Mouse (Mus musculus) thymus, adult 2 months (tissue): ENCODE results near the gene Evl. TPM values are rescaled to one million over a fixed set of nuclear protein-coding genes. Genes with fewer than 3 reads are reported as not detected.

Experiments
- DNase-seq: peaks from one replicate; pipeline ENCODE4 v3.0.0; 2021
- H3K27ac ChIP-seq: fragments of 200-500 bp; 2 replicates; pipeline ENCODE4 v1.5.1; 2012; ENCODE audit warnings: low read length, control low read depth; ENCODE audit not compliant: control insufficient read depth, insufficient read depth
- H3K27me3 ChIP-seq: fragments of 200-500 bp; 2 replicates; pipeline ENCODE4 v1.6.1; 2012; ENCODE audit warnings: mild to moderate bottlenecking, low read length, moderate library complexity, mixed read lengths; ENCODE audit not compliant: control insufficient read depth, insufficient read depth
- H3K36me3 ChIP-seq: fragments of 200-500 bp; 2 replicates; pipeline ENCODE4 v1.6.1; 2012; ENCODE audit warnings: mild to moderate bottlenecking, low read length, moderate library complexity; ENCODE audit not compliant: control insufficient read depth, insufficient read depth
- H3K4me1 ChIP-seq: fragments of 200-500 bp; replicated peaks from 2 replicates; pipeline ENCODE4 v1.6.1; 2012; ENCODE audit warnings: low read length; ENCODE audit not compliant: control insufficient read depth, insufficient read depth
- H3K4me3 ChIP-seq: fragments of 200-500 bp; 2 replicates; pipeline ENCODE4 v1.5.1; 2012; ENCODE audit warnings: mild to moderate bottlenecking, low read length, control low read depth, moderate library complexity; ENCODE audit not compliant: control insufficient read depth, insufficient read depth
- CTCF ChIP-seq: fragments of 200-500 bp; IDR thresholded peaks from 2 replicates; pipeline ENCODE4 v1.5.1; 2012; ENCODE audit warnings: mild to moderate bottlenecking, control low read depth, low read length, moderate library complexity, borderline replicate concordance; ENCODE audit not compliant: control insufficient read depth, poor library complexity, insufficient read depth; ENCODE audit errors: extremely low read depth
- POLR2A ChIP-seq: fragments of 200-500 bp; IDR thresholded peaks from 2 replicates; pipeline ENCODE4 v1.6.1; 2012; ENCODE audit warnings: mild to moderate bottlenecking, low read length, control low read depth, moderate library complexity; ENCODE audit not compliant: control insufficient read depth, poor library complexity, insufficient read depth; ENCODE audit errors: extremely low read depth
- WGBS: fragments of 180-500 bp; shearing (Covaris S2); methylation state at CpG from one replicate; pipeline ENCODE4 v1.1.7; 2018; 5-methylcytosine and 5-hydroxymethylcytosine counted together
- polyA plus RNA-seq: library from polyadenylated mRNA; depleted of rRNA; stranded (reverse); fragments of >200 nt; gene quantifications from 2 replicates; pipeline ENCODE4 v1.2.3, GENCODE M21; 2012

The Evl gene
- polyA plus RNA-seq, 1 experiment, result 172 TPM

DNA sequence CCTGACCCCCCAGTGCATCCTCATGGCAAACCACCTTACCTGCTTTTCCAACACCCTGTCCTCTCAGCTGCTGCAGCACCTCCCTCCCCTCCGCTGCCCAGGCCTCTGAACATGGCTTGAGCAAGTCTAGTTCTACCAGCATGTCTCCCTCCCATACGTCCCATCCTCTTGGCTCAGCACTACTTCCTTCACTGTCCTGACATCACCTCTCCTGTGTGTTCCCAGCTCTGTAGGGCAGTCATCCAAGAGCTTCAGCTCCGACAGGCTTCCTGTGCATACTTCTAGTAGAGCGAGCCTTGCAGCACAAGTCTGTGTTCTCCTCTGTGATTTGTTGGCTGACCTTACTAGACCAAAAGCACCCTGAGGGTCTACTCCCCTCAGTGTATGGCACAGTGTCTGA, 120.0 kb downstream of the Evl start:
- Histone ChIP-seq H3K4me1 (peaks cover 48% of the 10 kb centered on the region), H3K27me3 (no peaks in the 10 kb centered on the region), H3K4me3 (no peak overlapping the region), H3K36me3 (no peaks in the 10 kb centered on the region), H3K27ac (0 out of 2 replicates have a peak overlapping the region, but pooled peaks have one; percentile 9)
- 97% methylated on average over 4 of the region's 4 CpGs for WGBS
- TF ChIP-seq POLR2A (no peak), CTCF (no peak)
- DNase-seq, result no peak

DNA sequence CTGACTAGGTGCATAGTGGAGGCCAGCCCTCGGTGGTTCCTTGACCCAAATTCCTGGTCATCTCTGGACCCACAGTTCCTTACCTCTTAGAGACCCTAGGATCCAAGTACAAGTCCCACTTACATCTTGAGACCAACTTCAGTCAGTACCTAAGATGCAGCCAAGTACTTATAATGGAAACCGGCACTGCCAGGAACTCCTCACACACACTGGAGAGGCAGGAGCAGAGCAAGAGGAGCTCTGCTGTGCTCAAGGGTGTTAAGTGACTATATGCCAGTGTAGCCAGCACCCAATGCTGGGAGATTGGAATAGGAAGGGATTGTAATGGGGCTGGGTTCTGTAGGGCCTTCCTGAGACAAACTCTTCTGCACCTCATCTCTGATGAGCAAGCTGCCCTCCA, 120.4 kb downstream of the Evl start:
- Histone ChIP-seq H3K27ac (no peak overlapping the region), H3K4me3 (no peak overlapping the region), H3K36me3 (no peaks in the 10 kb centered on the region), H3K27me3 (no peaks in the 10 kb centered on the region), H3K4me1 (peaks cover 48% of the 10 kb centered on the region)
- DNase-seq, result no peak
- 95% methylated on average over 2 of the region's 2 CpGs for WGBS
- no peak for TF ChIP-seq POLR2A

- Histone ChIP-seq H3K27ac (no peak overlapping the region), H3K4me1 (peaks cover 46% of the 10 kb centered on the region), H3K27me3 (no peaks in the 10 kb centered on the region), H3K4me3 (no peak overlapping the region), H3K36me3 (no peaks in the 10 kb centered on the region)
- TF ChIP-seq POLR2A (no peak), CTCF (peak; percentile 19; the same call in 1 of the 2 replicates)
- no peak for DNase-seq
- 72% methylated on average over 8 of the region's 8 CpGs for WGBS
Observed at GRCm38 (mm10) chr12:108675614-108676401, 121.3 kb downstream of the Evl start.

GRCm38 (mm10) chr12:108677116-108677515, 122.6 kb downstream of the Evl start:
- WGBS, result 96% methylated on average over 5 of the region's 5 CpGs
- Histone ChIP-seq H3K36me3 (no peaks in the 10 kb centered on the region), H3K4me1 (peaks cover 44% of the 10 kb centered on the region), H3K27ac (no peak overlapping the region), H3K27me3 (no peaks in the 10 kb centered on the region), H3K4me3 (no peak overlapping the region)
- DNase-seq, result no peak
- no peak for TF ChIP-seq CTCF
- no peak for TF ChIP-seq POLR2A

DNA sequence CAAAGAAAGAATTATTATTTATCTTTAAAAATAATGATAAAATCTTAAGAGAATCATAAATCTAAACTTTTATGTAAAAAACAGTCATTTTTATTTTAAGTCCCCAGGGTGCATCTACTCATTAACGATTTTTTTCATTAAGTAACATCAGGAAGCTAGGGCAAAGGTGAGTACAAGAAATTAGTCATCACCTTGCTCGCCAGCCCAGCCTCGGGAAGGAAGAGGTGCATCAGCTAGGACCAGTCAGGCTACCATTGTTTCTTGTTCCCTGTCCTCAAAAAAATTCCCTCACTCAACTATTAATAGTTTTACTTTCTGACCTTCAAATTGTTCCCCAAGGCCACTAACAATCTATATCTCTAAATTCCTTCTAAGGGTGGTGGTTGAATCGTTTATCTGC, 123.8 kb downstream of the Evl start:
- no peaks in the 10 kb centered on the region for H3K36me3 ChIP-seq
- WGBS, result 91% methylated on average over 4 of the region's 4 CpGs
- TF ChIP-seq CTCF (no peak), POLR2A (no peak)

DNA sequence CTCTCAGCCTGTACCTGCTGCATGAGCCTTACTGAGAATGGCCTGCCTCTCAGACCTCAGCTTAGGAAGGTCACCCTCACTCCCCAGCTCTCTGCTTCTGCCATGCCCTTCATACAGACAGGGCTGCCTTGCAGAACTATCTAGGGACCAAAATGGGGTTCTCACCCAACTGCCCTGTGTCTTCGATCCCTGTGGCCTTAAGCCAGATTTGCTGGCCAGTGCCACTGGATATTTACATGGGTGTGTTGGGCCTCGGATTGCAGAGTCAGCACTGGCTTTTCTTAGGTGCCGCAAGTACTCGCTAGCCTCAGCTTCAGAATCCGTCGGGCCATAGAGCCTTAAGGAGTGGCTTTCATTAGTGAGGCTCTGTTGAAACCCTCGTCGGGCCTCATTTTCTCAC, 126.3 kb downstream of the Evl start:
- no peak for DNase-seq
- Histone ChIP-seq H3K4me1 (peaks cover 43% of the 10 kb centered on the region), H3K27me3 (no peaks in the 10 kb centered on the region), H3K27ac (no peak overlapping the region), H3K36me3 (0 out of 2 replicates have a peak, but pooled peaks cover 3% of the 10 kb centered on the region), H3K4me3 (no peak overlapping the region)
- TF ChIP-seq POLR2A (no peak), CTCF (no peak)
- 95% methylated on average over 8 of the region's 8 CpGs for WGBS

More for the DNA sequence above, 123.8 kb downstream of the Evl start:
- Histone ChIP-seq H3K4me1 (peaks cover 44% of the 10 kb centered on the region), H3K27me3 (no peaks in the 10 kb centered on the region), H3K4me3 (no peak overlapping the region), H3K27ac (no peak overlapping the region)
- no peak for DNase-seq
